Mouse (Mus musculus) lung, adult 2 months (tissue): ENCODE data around the gene Naglu.

Source experiments
- CTCF ChIP-seq: fragments of 200-500 bp; IDR thresholded peaks from 2 replicates; pipeline ENCODE4 v1.5.1; 2011; ENCODE audit warnings: mild to moderate bottlenecking, low read length, control low read depth; ENCODE audit not compliant: insufficient read depth
- POLR2A ChIP-seq: fragments of 200-500 bp; IDR thresholded peaks from 2 replicates; pipeline ENCODE4 v1.6.1; 2011; ENCODE audit warnings: low read depth, mild to moderate bottlenecking, control low read depth, low read length, borderline replicate concordance; ENCODE audit errors: extremely low read depth

DNA sequence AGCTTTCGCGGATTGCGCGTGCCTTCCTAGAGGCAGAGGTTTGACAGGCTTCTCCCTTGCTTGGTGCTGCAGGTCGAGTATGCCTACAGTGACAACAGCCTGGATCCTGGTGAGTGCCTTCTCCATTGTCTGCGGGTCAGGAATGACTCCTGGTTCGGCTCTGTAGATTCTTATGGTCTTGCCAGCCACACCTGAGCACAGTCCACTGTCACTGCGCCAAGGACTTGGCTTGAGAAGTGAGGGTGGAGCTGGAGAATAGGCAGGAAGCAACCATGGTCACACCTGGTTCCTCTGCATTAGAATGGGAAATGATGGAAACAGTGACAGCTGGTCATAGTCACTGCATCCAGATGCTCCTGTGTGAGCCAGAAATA lies 17.9 kb downstream of the Naglu start:
- TF ChIP-seq CTCF (no peak), POLR2A (no peak)
